Mouse (Mus musculus) lung, postnatal 0 days (tissue): ENCODE results near the gene Nrxn2.

ENCODE experiments used
- CTCF ChIP-seq: IDR thresholded peaks from 2 replicates; pipeline ENCODE4 v1.5.1; 2016; ENCODE audit warnings: antibody characterized with exemption, mild to moderate bottlenecking
- EP300 ChIP-seq: IDR thresholded peaks from 2 replicates; pipeline ENCODE4 v1.6.1; 2016; ENCODE audit warnings: antibody characterized with exemption, mild to moderate bottlenecking, control low read depth

DNA sequence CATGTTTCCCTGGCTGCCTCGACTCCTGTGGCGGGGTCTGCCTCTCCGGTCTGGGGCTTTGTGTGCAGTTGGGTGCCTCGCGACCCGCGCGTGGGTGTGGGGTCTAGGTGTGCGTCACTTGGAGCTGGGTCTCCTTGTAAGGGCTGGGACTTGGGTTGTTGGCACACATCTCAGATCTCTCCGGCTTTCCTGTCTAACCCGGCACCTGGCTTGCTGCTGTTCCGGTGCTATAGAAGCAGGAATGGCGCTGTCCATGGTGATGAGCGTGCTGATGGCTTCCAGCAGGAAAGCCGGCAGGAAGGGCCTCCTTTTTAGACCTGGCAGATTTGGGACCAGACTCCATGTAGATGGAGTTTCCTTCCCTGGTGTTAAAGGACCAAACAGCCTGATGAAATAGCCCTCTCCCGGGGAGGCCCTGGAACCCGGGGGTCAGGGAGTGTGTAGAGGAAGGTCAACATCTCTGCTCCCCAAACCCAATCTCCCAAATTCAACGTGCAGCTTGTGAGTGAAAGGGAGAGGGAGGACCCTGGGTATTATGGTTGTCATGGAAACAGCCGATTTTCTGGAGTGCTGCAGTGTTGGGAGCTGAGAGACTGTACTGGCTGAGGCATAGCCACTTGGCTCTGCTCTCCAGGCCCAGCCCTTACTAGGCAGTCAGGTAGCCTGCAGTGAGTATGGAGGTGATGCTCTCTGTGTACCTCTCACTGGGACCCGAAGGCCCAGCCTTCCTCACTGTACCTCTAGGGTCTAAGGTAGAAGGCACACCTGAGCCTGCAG lies 84.2 kb downstream of the Nrxn2 start:
- TF ChIP-seq CTCF (no peak), EP300 (no peak)
